In genomic region chr17:29315672-29316465, GRCm38 (mm10) we compare ENCODE assay signal across 11 mouse cellular contexts. TPM values are rescaled to one million over a fixed set of nuclear protein-coding genes. Genes with fewer than 3 reads are reported as not detected.
A peak's percentile ranks its signal among the peaks of the same experiment; 100 is the strongest.
DNase-seq lines count a peak whose midpoint lies in the region; ATAC-seq lines count a peak whose summit lies in the region.
"Had no signal": no experiment of that assay in that cellular context is flagged by ENCODE, and none has a peak within 500 bp of the region (broad histone marks: within the 10 kb centered on the region; RNA-seq: fewer than 3 reads in every experiment).

No protein-coding gene starts in this region.

- no peak overlapping the region for H3K9ac ChIP-seq in kidney, embryonic 14.5 days (ENCODE audit: low read depth, low read length)
- no peak overlapping the region for H3K9ac ChIP-seq in embryonic facial prominence, embryonic 11.5 days (replicated peaks; ENCODE audit: low read length)
- H3K9ac ChIP-seq in limb, embryonic 13.5 days: no peak overlapping the region
- H3K9ac ChIP-seq: hindbrain, embryonic 13.5 days; liver, embryonic 15.5 days had no signal

- peak overlapping the region; percentile 61; the same call in 1 of the 2 replicates for H3K27ac ChIP-seq in kidney, embryonic 14.5 days (ENCODE audit: low read depth, low read length)
- H3K27ac ChIP-seq in embryonic facial prominence, embryonic 11.5 days (replicated peaks; ENCODE audit: low read depth, low read length): 0 out of 2 replicates have a peak overlapping the region, but pooled peaks have one; percentile 20
- peak overlapping the region; percentile 6; the same call in 1 of the 2 replicates for H3K27ac ChIP-seq in limb, embryonic 13.5 days
- H3K27ac ChIP-seq: hindbrain, embryonic 13.5 days; liver, embryonic 15.5 days had no signal

- ATAC-seq in kidney, embryonic 14.5 days (ENCODE audit: low FRiP score, low TSS enrichment): no peak
- ATAC-seq in embryonic facial prominence, embryonic 11.5 days (replicated peaks; ENCODE audit: insufficient number of reproducible peaks, low FRiP score, low TSS enrichment, low read depth): no peak
- no peak for ATAC-seq in limb, embryonic 13.5 days (ENCODE audit: low FRiP score, low read depth)
- no peak for ATAC-seq in frontal cortex, adult (ENCODE audit: low TSS enrichment)
- ATAC-seq in activated CD4-positive, CD25-positive, alpha-beta regulatory T cell, adult 4 months: no peak

- H3K4me3 ChIP-seq in kidney, embryonic 14.5 days (ENCODE audit: low read length): no peak overlapping the region
- no peak overlapping the region for H3K4me3 ChIP-seq in embryonic facial prominence, embryonic 11.5 days (ENCODE audit: low read depth, low read length)
- H3K4me3 ChIP-seq in limb, embryonic 13.5 days: no peak overlapping the region
- H3K4me3 ChIP-seq: hindbrain, embryonic 13.5 days; liver, embryonic 15.5 days had no signal

- H3K4me1 ChIP-seq in kidney, embryonic 14.5 days (ENCODE audit: control insufficient read depth, insufficient read depth, low read length): 0 out of 2 replicates have a peak, but pooled peaks cover 9% of the 10 kb centered on the region
- no peaks in the 10 kb centered on the region for H3K4me1 ChIP-seq in embryonic facial prominence, embryonic 11.5 days (ENCODE audit: control insufficient read depth, insufficient read depth, low read length)
- 0 out of 2 replicates have a peak, but pooled peaks cover 6% of the 10 kb centered on the region for H3K4me1 ChIP-seq in limb, embryonic 13.5 days

- DNase-seq in embryo, embryonic 9.5 days (ENCODE audit: extremely low spot score): peak; percentile 25
- no peak for DNase-seq in embryo, embryonic 10 days (ENCODE audit: low spot score)
- no peak for DNase-seq in kidney, postnatal 10 days
- DNase-seq in embryonic facial prominence, embryonic 11.5 days (ENCODE audit: low spot score): no peak
- DNase-seq: layer of hippocampus, adult 9-11 months had no signal

- peaks cover 3% of the 10 kb centered on the region; the same call in 1 of the 2 replicates for H3K27me3 ChIP-seq in kidney, embryonic 14.5 days (ENCODE audit: control insufficient read depth, insufficient read depth, low read length)
- H3K27me3 ChIP-seq in embryonic facial prominence, embryonic 11.5 days (ENCODE audit: control insufficient read depth, insufficient read depth, low read length): peaks cover 1% of the 10 kb centered on the region; the same call in 1 of the 2 replicates
- H3K27me3 ChIP-seq in limb, embryonic 13.5 days: peaks cover 21% of the 10 kb centered on the region

- peaks cover 4% of the 10 kb centered on the region; the same call in 1 of the 2 replicates for H3K9me3 ChIP-seq in kidney, embryonic 14.5 days (ENCODE audit: control insufficient read depth, low read length)
- no peaks in the 10 kb centered on the region for H3K9me3 ChIP-seq in embryonic facial prominence, embryonic 11.5 days (replicated peaks; ENCODE audit: control insufficient read depth, low read length)
- H3K9me3 ChIP-seq in limb, embryonic 13.5 days: no peaks in the 10 kb centered on the region
- H3K9me3 ChIP-seq: hindbrain, embryonic 13.5 days; liver, embryonic 15.5 days had no signal

- 26% methylated on average over 9 of the region's 9 CpGs for WGBS in kidney, embryonic 14.5 days
- WGBS in embryonic facial prominence, embryonic 11.5 days: 39% methylated on average over 9 of the region's 9 CpGs
- WGBS in limb, embryonic 13.5 days: 37% methylated on average over 9 of the region's 9 CpGs

- H3K4me2 ChIP-seq in kidney, embryonic 14.5 days (replicated peaks; ENCODE audit: low read depth, low read length): no peak overlapping the region
- no peak overlapping the region for H3K4me2 ChIP-seq in embryonic facial prominence, embryonic 11.5 days (ENCODE audit: low read depth, low read length)
- no peak overlapping the region for H3K4me2 ChIP-seq in limb, embryonic 13.5 days (replicated peaks)
- H3K4me2 ChIP-seq: hindbrain, embryonic 13.5 days; liver, embryonic 15.5 days had no signal

- no peaks in the 10 kb centered on the region for H3K36me3 ChIP-seq in kidney, embryonic 14.5 days (ENCODE audit: control insufficient read depth, insufficient read depth, low read length)
- no peaks in the 10 kb centered on the region for H3K36me3 ChIP-seq in embryonic facial prominence, embryonic 11.5 days (replicated peaks; ENCODE audit: control insufficient read depth, insufficient read depth, low read depth, low read length)
- H3K36me3 ChIP-seq in limb, embryonic 13.5 days: no peaks in the 10 kb centered on the region
- H3K36me3 ChIP-seq: hindbrain, embryonic 13.5 days; liver, embryonic 15.5 days had no signal

RNA-seq across cellular contexts. Expression of gene Pi16, which starts 1.6 kb away (rescaled TPM):
- polyA plus RNA-seq in kidney, embryonic 14.5 days (2014; fragmentation: Nextera tagmentation; extraction: Ambion mirVana): 0.32 and 0.90 TPM in 2 replicates
- 0.32 and 0.56 TPM in 2 replicates for polyA plus RNA-seq in embryonic facial prominence, embryonic 11.5 days (2014; fragmentation: Nextera tagmentation; extraction: Ambion mirVana)
- 0.45 and 0.46 TPM in 2 replicates for polyA plus RNA-seq in limb, embryonic 13.5 days (2015; fragmentation: Nextera tagmentation; extraction: Ambion mirVana)
- under 1 TPM; 0.38 to 0.49 TPM for polyA plus RNA-seq in activated CD4-positive, CD25-positive, alpha-beta regulatory T cell, adult 4 months (2017; shearing (Covaris generic))

RNA-seq across cellular contexts. Expression of gene Mtch1, which starts 31.9 kb away (rescaled TPM):
- 297 and 364 TPM in 2 replicates for polyA plus RNA-seq in kidney, embryonic 14.5 days (2014; fragmentation: Nextera tagmentation; extraction: Ambion mirVana)
- polyA plus RNA-seq in embryonic facial prominence, embryonic 11.5 days (2014; fragmentation: Nextera tagmentation; extraction: Ambion mirVana): 370 and 382 TPM in 2 replicates
- 328 and 333 TPM in 2 replicates for polyA plus RNA-seq in limb, embryonic 13.5 days (2015; fragmentation: Nextera tagmentation; extraction: Ambion mirVana)
- 10 to 100 TPM; 14.6 to 18.4 TPM for polyA plus RNA-seq in activated CD4-positive, CD25-positive, alpha-beta regulatory T cell, adult 4 months (2017; shearing (Covaris generic))

RNA-seq across cellular contexts. Expression of gene Fgd2, which starts 44.8 kb away (rescaled TPM):
- 9.5 and 9.6 TPM in 2 replicates for polyA plus RNA-seq in kidney, embryonic 14.5 days (2014; fragmentation: Nextera tagmentation; extraction: Ambion mirVana)
- 7.0 and 8.6 TPM in 2 replicates for polyA plus RNA-seq in embryonic facial prominence, embryonic 11.5 days (2014; fragmentation: Nextera tagmentation; extraction: Ambion mirVana)
- 4.3 and 6.7 TPM in 2 replicates for polyA plus RNA-seq in limb, embryonic 13.5 days (2015; fragmentation: Nextera tagmentation; extraction: Ambion mirVana)
- 1 to 10 TPM in 1 of 2 experiments, under 1 TPM in 1; 0.79 to 2.5 TPM for polyA plus RNA-seq in activated CD4-positive, CD25-positive, alpha-beta regulatory T cell, adult 4 months (2017; shearing (Covaris generic))

RNA-seq across cellular contexts. Expression of gene BC004004, which starts 47.3 kb away (rescaled TPM):
- 59.8 and 63.3 TPM in 2 replicates for polyA plus RNA-seq in kidney, embryonic 14.5 days (2014; fragmentation: Nextera tagmentation; extraction: Ambion mirVana)
- 55.1 and 55.4 TPM in 2 replicates for polyA plus RNA-seq in embryonic facial prominence, embryonic 11.5 days (2014; fragmentation: Nextera tagmentation; extraction: Ambion mirVana)
- polyA plus RNA-seq in limb, embryonic 13.5 days (2015; fragmentation: Nextera tagmentation; extraction: Ambion mirVana): 65.1 and 69.7 TPM in 2 replicates
- polyA plus RNA-seq in activated CD4-positive, CD25-positive, alpha-beta regulatory T cell, adult 4 months (2017; shearing (Covaris generic)): 100 to 1,000 TPM; 125 to 132 TPM

RNA-seq across cellular contexts. Expression of gene Ppil1, which starts 51.9 kb away (rescaled TPM):
- polyA plus RNA-seq in kidney, embryonic 14.5 days (2014; fragmentation: Nextera tagmentation; extraction: Ambion mirVana): 161 and 169 TPM in 2 replicates
- 177 and 196 TPM in 2 replicates for polyA plus RNA-seq in embryonic facial prominence, embryonic 11.5 days (2014; fragmentation: Nextera tagmentation; extraction: Ambion mirVana)
- polyA plus RNA-seq in limb, embryonic 13.5 days (2015; fragmentation: Nextera tagmentation; extraction: Ambion mirVana): 155 and 162 TPM in 2 replicates
- polyA plus RNA-seq in activated CD4-positive, CD25-positive, alpha-beta regulatory T cell, adult 4 months (2017; shearing (Covaris generic)): 10 to 100 TPM; 53.8 to 82.0 TPM

Comparison
In these comparisons a context has a peak if more than half of its experiments do, and no peak if none do; other contexts are left out.
1. H3K27ac ChIP-seq: peak in every context shown above with its lines; median percentile 61 in kidney, embryonic 14.5 days; 20 in embryonic facial prominence, embryonic 11.5 days; 6 in limb, embryonic 13.5 days.
2. RNA of gene Mtch1, which starts 31.9 kb away (polyA plus RNA-seq): 370 to 382 TPM in embryonic facial prominence, embryonic 11.5 days, 297 to 364 TPM in kidney, embryonic 14.5 days and 328 to 333 TPM in limb, embryonic 13.5 days; 14.6 to 18.4 TPM in activated CD4-positive, CD25-positive, alpha-beta regulatory T cell, adult 4 months; every median in the first group is over 10 times any median in the second.